Mouse (Mus musculus): ENCODE measurements around the gene Shox2. TPM values are rescaled to one million over a fixed set of nuclear protein-coding genes. Genes with fewer than 3 reads are reported as not detected.

Gene Shox2
- under 1 TPM in 1 of 2 experiments, not detected in 1; 0.16 TPM for polyA plus RNA-seq (2017; shearing (Covaris generic))

DNA sequence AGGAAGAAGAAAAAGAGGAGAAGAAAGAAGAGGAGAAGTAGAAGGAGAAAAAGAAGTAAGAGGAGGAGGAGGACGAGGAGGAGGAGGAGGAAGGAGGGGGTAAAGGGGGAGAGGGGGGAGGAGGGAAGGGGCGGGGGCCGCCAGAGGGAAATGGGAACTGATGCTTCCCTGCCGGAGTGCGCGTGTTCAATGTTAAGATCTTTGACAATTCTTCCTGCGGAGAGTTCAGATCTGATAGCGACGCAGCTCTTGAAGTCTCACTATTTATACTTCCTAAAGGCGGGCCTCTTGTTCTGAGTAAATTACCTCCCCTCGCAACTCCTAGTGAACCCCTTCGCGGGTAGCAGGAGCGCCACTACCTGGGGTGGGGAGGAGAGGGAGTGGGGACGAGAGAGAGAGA is at the start of gene Shox2:
TSS of gene Shox2 (minus strand) at position 66 of the 400 bp plus-strand sequence.

GRCm38 (mm10) chr3:66981101-66981661 is 390 bp downstream of the Shox2 start, which contains the start of gene Rsrc1:
Gene Rsrc1 (plus strand): TSS chr3:66981390.

Other genes starting within 250 kb of the Shox2 start
- 10 to 100 TPM; 30.3 to 31.8 TPM for gene Rsrc1, start 381 bp downstream of the Shox2 start, polyA plus RNA-seq (2017; shearing (Covaris generic))

Data from activated CD4-positive, CD25-positive, alpha-beta regulatory T cell (primary cell).